Mouse (Mus musculus) thymus, adult 2 months (tissue): ENCODE measurements at regions not wholly inside any gene's neighbourhood (a gene's known extent, or its start where the extent isn't known, plus 50 kb on each side); places are given as distances from the start of the nearest gene placed in this dataset.

Source experiments
- CTCF ChIP-seq: fragments of 200-500 bp; IDR thresholded peaks from 2 replicates; pipeline ENCODE4 v1.5.1; 2012; ENCODE audit warnings: mild to moderate bottlenecking, control low read depth, low read length, moderate library complexity, borderline replicate concordance; ENCODE audit not compliant: control insufficient read depth, poor library complexity, insufficient read depth; ENCODE audit errors: extremely low read depth
- POLR2A ChIP-seq: fragments of 200-500 bp; IDR thresholded peaks from 2 replicates; pipeline ENCODE4 v1.6.1; 2012; ENCODE audit warnings: mild to moderate bottlenecking, low read length, control low read depth, moderate library complexity; ENCODE audit not compliant: control insufficient read depth, poor library complexity, insufficient read depth; ENCODE audit errors: extremely low read depth

- TF ChIP-seq CTCF = no peak
- TF ChIP-seq POLR2A = no peak
Measured at GRCm38 (mm10) chr10:126765648-126766047, 135.5 kb downstream of the Atp23 start.
